Mouse (Mus musculus) liver, embryonic 14.5 days (tissue): Measurements from ENCODE around the gene Aire. TPM values are rescaled to one million over a fixed set of nuclear protein-coding genes. Genes with fewer than 3 reads are reported as not detected.
"Not testable (repeated sequence)": the region's sequence is repeated elsewhere in the genome, so short reads cannot be mapped to it uniquely, and the experiment has no call there.

ENCODE experiments used
- ATAC-seq: fragments of 200-750 bp; cut with Nextera tagmentation; 2 replicates; pipeline ENCODE4 v1.8.0; 2017; ENCODE audit warnings: moderate number of reproducible peaks, mild to moderate bottlenecking, moderate library complexity; ENCODE audit not compliant: insufficient read depth
- DNase-seq, 3 experiments: peaks; one replicate each; pipeline ENCODE4 v3.0.0-alpha.2; 2012 to 2013; ENCODE audit warnings: low read depth in 3 of 3, low spot score in 3 of 3
- H3K27ac ChIP-seq: fragments of 300-500 bp; sonication (generic); 2 replicates; pipeline ENCODE4 v1.5.1; 2014; ENCODE audit warnings: moderate library complexity, mild to moderate bottlenecking, control low read depth, inconsistent platforms
- H3K27me3 ChIP-seq: fragments of 300-500 bp; sonication (generic); 2 replicates; pipeline ENCODE4 v1.6.1; 2014; ENCODE audit warnings: mild to moderate bottlenecking, low read length, moderate library complexity; ENCODE audit not compliant: control insufficient read depth, insufficient read depth
- H3K36me3 ChIP-seq: fragments of 300-500 bp; sonication (generic); replicated peaks from 2 replicates; pipeline ENCODE4 v1.6.1; 2014; ENCODE audit warnings: low read depth; ENCODE audit not compliant: control insufficient read depth, insufficient read depth
- H3K4me1 ChIP-seq, 2 experiments: fragments of 200-500 bp in 1 of 2; fragments of 300-500 bp in 1 of 2; sonication (generic) in 1 of 2; replicated peaks; 2 replicates each; pipeline ENCODE4 v1.6.1; 2012 to 2014; ENCODE audit warnings: antibody characterized with exemption in 1 of 2, inconsistent platforms in 1 of 2, low read length in 1 of 2; ENCODE audit not compliant: control insufficient read depth in 2 of 2, insufficient read depth in 2 of 2
- H3K4me2 ChIP-seq: fragments of 300-500 bp; sonication (generic); 2 replicates; pipeline ENCODE4 v1.6.1; 2014; ENCODE audit warnings: low read depth, mild to moderate bottlenecking, control low read depth, moderate library complexity
- H3K4me3 ChIP-seq, 2 experiments: fragments of 200-500 bp in 1 of 2; fragments of 300-500 bp in 1 of 2; sonication (generic) in 1 of 2; 2 replicates each; pipeline ENCODE4 v1.5.1; 2012 to 2014; ENCODE audit warnings: low read depth in 2 of 2, low read length in 2 of 2, mild to moderate bottlenecking in 2 of 2, control low read depth in 1 of 2, inconsistent platforms in 1 of 2, moderate library complexity in 1 of 2; ENCODE audit not compliant: insufficient read depth in 1 of 2
- H3K9ac ChIP-seq: fragments of 300-500 bp; sonication (generic); replicated peaks from 2 replicates; pipeline ENCODE4 v1.6.1; 2014; ENCODE audit warnings: mild to moderate bottlenecking, control low read depth, moderate library complexity
- H3K9me3 ChIP-seq: fragments of 300-500 bp; sonication (generic); 2 replicates; pipeline ENCODE4 v1.6.1; 2016; ENCODE audit warnings: low read length, mixed read lengths; ENCODE audit not compliant: control insufficient read depth
- CTCF ChIP-seq: IDR thresholded peaks from 2 replicates; pipeline ENCODE4 v1.5.1; 2016; ENCODE audit warnings: antibody characterized with exemption, low read depth, control low read depth
- EP300 ChIP-seq: IDR thresholded peaks from 2 replicates; pipeline ENCODE4 v1.6.1; 2016; ENCODE audit warnings: antibody characterized with exemption, low read depth
- WGBS: fragments of 180-500 bp; shearing (Covaris S2); extraction: QIAGEN DNeasy Blood & Tissue Kit; methylation state at CpG from one replicate; pipeline ENCODE4 v1.1.7; 2014; ENCODE audit not compliant: insufficient replicate concordance; 5-methylcytosine and 5-hydroxymethylcytosine counted together
- polyA plus RNA-seq, 2 experiments: library from polyadenylated mRNA; depleted of rRNA in 1 of 2; stranded (reverse) in 1 of 2; unstranded in 1 of 2; fragments of >200 nt; fragmentation: Nextera tagmentation in 1 of 2; extraction: Ambion mirVana in 1 of 2; gene quantifications; 2 replicates each; pipeline versions ENCODE4 v1.2.1 to v1.2.3; 2012 to 2014

Aire gene
- polyA plus RNA-seq, 2 experiments = not detected

DNA sequence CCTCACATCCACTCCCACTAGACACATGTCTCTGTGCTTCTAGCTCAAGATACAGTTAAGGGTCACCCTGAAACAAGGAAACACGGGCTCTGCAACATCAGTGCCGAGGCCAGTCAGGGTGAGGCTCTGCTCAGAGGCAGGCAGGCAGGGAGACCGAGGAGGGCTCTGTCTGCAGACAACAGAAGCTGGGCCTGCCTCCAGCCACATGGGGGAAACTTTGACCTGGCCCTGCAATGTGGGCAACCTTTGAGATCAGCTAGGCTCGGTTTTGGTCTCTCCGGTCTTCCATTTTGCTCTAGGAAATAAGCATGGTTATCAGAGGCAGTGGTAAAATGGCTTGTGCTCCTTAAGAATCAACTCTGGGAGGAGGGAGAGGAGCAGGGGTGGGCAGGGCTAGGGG, 27.0 kb downstream of the Aire start:
- Histone ChIP-seq H3K36me3 (no peaks in the 10 kb centered on the region), H3K9me3 (no peaks in the 10 kb centered on the region), H3K4me3 (no peak overlapping the region), H3K4me2 (no peak overlapping the region), H3K9ac (no peak overlapping the region), H3K27me3 (no peaks in the 10 kb centered on the region), H3K4me1 (peaks cover 2 to 11% of the 10 kb centered on the region in 2 experiments), H3K27ac (no peak overlapping the region)
- TF ChIP-seq CTCF (no peak), EP300 (no peak)
- ATAC-seq (no peak), DNase-seq (no peak)
- 44% methylated on average over 5 of the region's 5 CpGs for WGBS

DNA sequence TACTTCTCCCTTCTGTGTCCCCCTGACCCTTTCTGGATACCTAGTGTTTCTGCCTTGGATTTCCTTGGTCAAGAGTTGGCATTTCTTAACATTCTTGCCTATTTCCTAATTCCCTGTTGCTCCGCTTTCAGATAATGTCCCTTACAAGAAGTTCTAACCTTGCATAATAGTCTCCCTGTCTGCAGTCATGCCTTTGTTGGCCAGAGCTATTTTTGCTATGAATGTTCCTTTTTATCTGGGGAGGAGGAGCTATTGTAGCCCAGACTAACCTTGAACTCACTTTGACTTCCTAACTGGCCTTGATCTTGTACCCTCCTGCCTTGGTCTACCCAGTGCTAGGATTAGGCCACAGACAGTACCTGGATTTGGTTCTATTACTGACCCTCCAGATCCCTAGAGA, 27.9 kb downstream of the Aire start:
- WGBS = 84% methylated on average over 1 of the region's 1 CpGs
- ATAC-seq (no peak), DNase-seq (no peak)
- Histone ChIP-seq H3K27me3 (no peaks in the 10 kb centered on the region), H3K9ac (no peak overlapping the region), H3K4me1 (peaks cover 6 to 16% of the 10 kb centered on the region in 2 experiments), H3K27ac (no peak overlapping the region), H3K4me2 (no peak overlapping the region), H3K9me3 (no peaks in the 10 kb centered on the region), H3K36me3 (no peaks in the 10 kb centered on the region), H3K4me3 (no peak overlapping the region)
- TF ChIP-seq CTCF = no peak
- TF ChIP-seq EP300 = no peak

DNA sequence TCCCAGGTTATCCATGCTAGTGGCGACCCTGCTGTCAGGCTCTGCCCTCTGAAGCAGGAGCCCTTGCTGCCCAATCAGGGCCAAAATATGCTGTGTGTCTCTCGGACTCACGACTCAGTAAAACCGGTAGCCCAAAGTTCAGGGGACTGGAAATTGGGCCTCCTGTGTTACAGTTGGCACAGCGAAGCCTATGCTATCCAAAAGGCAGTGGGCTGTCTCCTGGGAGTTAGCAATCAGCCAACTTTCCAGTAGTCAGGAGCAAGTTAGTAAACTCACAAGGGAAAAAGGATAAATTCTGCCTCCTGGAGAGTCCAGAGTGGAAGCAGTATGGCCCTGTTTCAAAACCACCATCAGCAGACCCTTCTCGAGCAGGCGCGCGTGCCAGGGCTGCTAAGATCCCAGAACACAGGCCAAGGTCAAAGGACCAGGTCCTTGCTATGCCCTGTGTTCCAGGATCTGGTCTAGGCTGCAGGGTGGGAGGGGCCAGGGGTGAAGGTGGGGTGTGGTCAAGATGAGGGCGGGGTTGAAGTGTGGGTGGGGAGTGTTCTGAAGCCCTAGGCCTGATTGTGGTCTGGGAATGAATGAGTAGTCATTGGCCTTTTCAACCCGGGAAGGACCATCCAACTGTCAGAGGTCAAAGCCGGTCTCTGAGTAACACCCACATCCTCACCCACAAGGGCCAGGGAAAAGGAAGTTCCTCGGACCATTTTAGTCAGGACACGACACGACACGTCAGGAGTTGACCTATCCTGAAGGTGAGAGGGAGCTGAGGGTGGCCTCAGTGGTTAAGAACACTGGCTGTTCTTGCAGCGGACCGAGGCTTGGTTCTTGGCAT, 30.5 kb downstream of the Aire start:
- ATAC-seq (no peak), DNase-seq (no peak)
- Histone ChIP-seq H3K4me1 (peaks cover 13 to 22% of the 10 kb centered on the region in 2 experiments), H3K9ac (no peak overlapping the region), H3K27me3 (no peaks in the 10 kb centered on the region), H3K36me3 (no peaks in the 10 kb centered on the region), H3K27ac (no peak overlapping the region), H3K4me3 (no peak overlapping the region), H3K9me3 (no peaks in the 10 kb centered on the region), H3K4me2 (no peak overlapping the region)
- no peak for TF ChIP-seq CTCF
- no peak for TF ChIP-seq EP300
- 81% methylated on average over 18 of the region's 18 CpGs for WGBS

DNA sequence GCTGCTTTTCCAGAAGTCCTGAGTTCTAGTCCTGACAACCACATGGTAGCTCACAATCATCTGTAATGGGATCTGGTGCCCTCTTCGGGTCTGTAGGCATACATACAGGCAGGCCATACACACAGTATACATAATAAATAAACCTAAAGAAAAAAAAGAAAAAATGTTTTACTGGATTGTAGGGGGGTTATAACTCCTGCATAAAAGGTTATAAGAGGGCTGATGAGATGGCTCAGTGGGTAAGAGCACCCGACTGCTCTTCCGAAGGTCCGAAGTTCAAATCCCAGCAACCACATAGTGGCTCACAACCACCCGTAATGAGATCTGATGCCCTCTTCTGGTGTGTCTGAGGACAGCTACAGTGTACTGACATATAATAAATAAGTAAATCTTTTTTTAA, 32.3 kb downstream of the Aire start:
- peaks cover 30 to 35% of the 10 kb centered on the region in 2 experiments for H3K4me1 ChIP-seq
- H3K27ac ChIP-seq, H3K4me3 ChIP-seq, H3K27me3 ChIP-seq, H3K9me3 ChIP-seq, DNase-seq, H3K9ac ChIP-seq, H3K36me3 ChIP-seq, ATAC-seq: not testable (repeated sequence)
- peak overlapping the region; percentile 98 for H3K4me2 ChIP-seq
- WGBS = 79% methylated on average over 5 of the region's 5 CpGs

DNA sequence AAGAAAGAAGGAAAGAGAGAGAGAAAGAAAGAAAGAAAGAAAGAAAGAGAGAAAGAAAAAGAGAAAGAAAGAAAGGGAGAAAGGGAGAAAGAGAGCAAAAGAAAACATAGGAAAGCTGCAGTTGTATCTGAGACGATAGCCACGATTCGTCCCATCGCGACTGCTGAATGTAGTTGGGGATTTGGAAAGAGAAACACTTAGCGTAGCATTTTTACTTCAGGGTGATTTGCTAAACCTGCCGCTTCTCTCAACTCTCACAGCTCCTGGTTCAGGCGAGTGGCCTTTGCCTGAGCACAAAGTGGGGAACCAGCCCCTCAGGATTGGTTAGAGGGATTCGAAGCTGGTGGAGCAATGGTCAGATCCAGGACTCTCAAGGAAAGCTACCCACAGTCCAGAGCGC, 33.1 kb downstream of the Aire start:
- TF ChIP-seq CTCF (no peak), EP300 (no peak)
- no peak for DNase-seq
- Histone ChIP-seq H3K4me2 (peak overlapping the region; percentile 98), H3K9ac (peak overlapping the region; percentile 56), H3K36me3 (peaks cover 5% of the 10 kb centered on the region; the same call in 1 of the 2 replicates), H3K27me3 (no peaks in the 10 kb centered on the region), H3K9me3 (no peaks in the 10 kb centered on the region), H3K4me1 (peaks cover 38 to 42% of the 10 kb centered on the region in 2 experiments), H3K27ac (no peak overlapping the region; the same call in none of the 2 replicates), H3K4me3 (peak overlapping the region; percentile 46 to 73)
- no peak for ATAC-seq
- WGBS = 9% methylated on average over 10 of the region's 10 CpGs
